In the genomic region with DNA sequence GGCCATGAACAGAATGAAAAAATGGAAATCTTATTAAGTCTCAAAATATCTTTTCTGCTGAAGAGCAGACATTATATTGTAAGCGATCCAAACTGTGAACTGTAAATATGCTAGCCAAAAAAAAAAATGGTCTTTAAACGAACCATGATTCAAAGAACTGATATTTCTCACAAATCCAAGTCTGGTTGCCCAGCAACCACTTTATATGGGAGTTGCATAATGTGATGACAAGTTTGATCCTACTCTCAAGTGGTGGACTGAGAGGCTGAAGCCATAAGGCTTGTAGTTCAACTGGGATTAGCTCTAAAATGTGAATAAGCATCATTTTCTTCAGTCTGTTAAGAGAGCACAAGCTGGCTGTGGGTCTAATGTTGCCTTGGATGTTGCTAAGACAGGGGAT, we compare ENCODE assay signal across 11 mouse cellular contexts.
"Had no signal": no experiment of that assay in that cellular context is flagged by ENCODE, and none has a peak within 500 bp of the region (broad histone marks: within the 10 kb centered on the region; RNA-seq: fewer than 3 reads in every experiment).

No protein-coding gene starts in this region.

- DNase-seq: kidney, adult 2 months; kidney, postnatal 25 days; liver, postnatal 0 days; lung, embryonic 14.5 days; right cerebral cortex, adult 18-20 months; right cerebral cortex, postnatal 25 days; thymus, adult 2 months; thymus, postnatal 14 days; thymus, postnatal 4 days had no signal

- ATAC-seq: liver, postnatal 0 days; lung, postnatal 0 days; midbrain, embryonic 15.5 days had no signal
